Mouse (Mus musculus) C2C12 (cell line): Measurements from ENCODE around the gene Gm20388.

Source experiments
- CTCF ChIP-seq: IDR thresholded peaks from one replicate; pipeline ENCODE4 v1.5.1; 2011; ENCODE audit not compliant: control insufficient read depth, insufficient read depth, insufficient read length
- FOSL1 ChIP-seq: IDR thresholded peaks from one replicate; pipeline ENCODE4 v1.8.0; 2011; ENCODE audit warnings: mild to moderate bottlenecking, low read length; ENCODE audit not compliant: poor library complexity, insufficient read depth, severe bottlenecking
- MAX ChIP-seq: IDR thresholded peaks from one replicate; pipeline ENCODE4 v1.6.1; 2011; ENCODE audit warnings: mild to moderate bottlenecking, control low read depth
- MYOD1 ChIP-seq: IDR thresholded peaks from one replicate; pipeline ENCODE4 v1.6.1; 2011; ENCODE audit warnings: low read depth; ENCODE audit not compliant: control insufficient read depth, insufficient read length

DNA sequence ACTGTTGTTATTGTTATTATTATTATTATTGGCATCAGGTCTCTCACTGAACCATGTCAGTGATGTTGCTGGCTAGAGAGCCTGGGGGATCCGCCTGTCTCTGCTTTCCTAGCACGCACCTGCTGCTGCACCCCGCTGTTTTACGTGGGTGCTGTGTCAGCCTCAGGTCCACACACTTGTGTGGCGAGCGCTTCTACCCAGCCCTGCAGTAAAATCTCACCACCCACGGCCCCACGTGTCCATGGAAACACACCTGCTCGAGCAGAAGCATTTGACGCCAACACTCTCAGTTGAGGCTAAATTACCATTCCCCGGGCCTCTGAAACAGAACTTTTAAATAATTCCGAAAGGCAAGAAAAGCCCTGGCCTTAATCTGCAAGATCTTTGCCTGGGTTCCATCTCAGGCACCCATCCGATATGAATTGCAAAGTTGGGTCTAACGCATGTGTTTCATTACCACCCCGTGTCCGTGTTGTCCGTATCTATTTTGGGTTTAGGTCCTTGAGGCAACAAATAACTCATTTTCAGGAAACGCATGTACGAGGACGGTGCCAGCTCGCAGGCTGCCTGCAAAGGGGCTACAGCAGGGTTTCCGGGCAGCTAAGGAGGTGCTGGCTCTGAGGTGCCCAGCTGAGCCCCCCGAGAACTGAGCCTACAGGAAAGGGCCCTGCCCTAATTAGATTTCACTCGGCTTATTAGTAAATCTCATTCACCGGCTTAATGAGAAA, 1461.4 kb downstream of the Gm20388 start:
- TF ChIP-seq MYOD1 (no peak), CTCF (no peak), MAX (no peak), FOSL1 (no peak)
